Mouse (Mus musculus) heart, postnatal 10 days (tissue): ENCODE results near the gene Boc. TPM values are rescaled to one million over a fixed set of nuclear protein-coding genes. Genes with fewer than 3 reads are reported as not detected.

Experiments used
- DNase-seq, 2 experiments: peaks; one replicate each; pipeline ENCODE4 v3.0.0; 2021
- intact Hi-C: fragments of 180-260 bp; cut with DNase I; formaldehyde crosslinking; loops from one replicate; pipeline ENCODE4 v1.15.1; 2025
- total RNA-seq, 2 experiments: library from RNA; stranded (reverse); gene quantifications; 2 replicates each; pipeline ENCODE4 v1.2.3; 2021

Boc gene
- total RNA-seq, 2 experiments from 2014 or later = 9.0 to 9.4 TPM

DNA sequence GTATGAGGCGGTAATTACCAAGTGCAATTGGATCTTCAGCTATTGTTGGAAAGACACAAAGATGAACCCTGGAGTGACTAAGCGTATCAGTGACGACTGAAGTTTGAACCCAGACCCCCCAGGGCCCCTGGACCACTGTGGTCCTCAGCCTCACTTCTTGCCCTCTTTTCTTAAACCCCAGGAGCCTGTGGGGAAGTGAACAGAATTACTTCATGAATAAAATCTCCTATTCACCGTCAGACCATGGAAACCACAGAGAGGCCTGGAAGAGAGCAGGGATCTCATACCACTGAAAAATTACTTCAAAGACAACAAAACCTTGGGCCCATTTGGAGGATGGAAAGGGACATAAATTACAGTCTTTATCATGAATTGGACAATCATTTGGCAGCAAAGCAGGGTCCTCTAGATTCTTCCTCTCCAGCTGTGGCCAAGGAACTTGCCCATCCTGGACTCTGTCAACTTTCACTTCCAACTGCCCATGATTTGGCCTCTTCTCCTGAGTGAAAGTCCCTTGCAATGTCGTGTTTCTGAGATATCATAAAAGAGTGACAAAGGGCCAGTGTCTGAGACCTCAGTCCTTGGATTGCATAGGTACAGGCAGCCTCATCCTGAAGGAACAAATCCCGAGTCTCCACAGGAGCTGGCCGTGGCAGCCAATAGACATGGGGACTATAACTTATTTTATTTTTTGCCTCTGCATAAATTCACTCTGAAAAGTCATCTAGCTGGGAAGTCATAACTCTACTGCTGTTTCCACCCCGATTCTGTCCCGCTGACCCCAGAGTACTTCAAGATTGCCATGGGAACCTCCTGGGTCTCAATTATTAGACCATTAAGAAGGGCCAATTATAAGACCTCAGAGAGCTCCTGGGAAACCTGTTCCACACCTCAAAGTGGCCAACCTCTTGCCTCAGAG, 2.6 kb downstream of the Boc start:
- DNase-seq = no peak
- intact Hi-C loops = loop anchor here (5.0 kb wide), 3 partner anchors 61 to 76 kb away; no protein-coding TSS in a partner anchor

DNA sequence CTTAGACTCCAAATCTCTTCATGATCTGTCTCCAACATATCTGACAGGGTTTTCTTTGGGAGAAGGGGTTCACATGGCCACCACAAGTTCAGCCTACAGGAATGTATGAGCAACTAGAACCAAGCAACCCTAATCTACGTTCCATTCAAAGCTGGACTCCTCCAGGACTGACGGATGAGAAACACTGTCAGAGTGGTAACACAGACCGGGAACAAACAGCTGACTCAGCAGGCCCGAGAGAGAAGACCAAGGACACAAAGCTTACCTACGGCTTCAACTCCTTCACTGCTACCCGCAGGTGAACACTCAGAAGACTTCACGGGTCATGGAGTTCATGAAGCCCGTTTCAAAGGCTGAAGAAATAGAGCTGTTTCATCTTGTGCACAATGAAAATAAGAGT, 4.8 kb downstream of the Boc start:
- intact Hi-C loops = no loop called here
- DNase-seq = no peak

DNA sequence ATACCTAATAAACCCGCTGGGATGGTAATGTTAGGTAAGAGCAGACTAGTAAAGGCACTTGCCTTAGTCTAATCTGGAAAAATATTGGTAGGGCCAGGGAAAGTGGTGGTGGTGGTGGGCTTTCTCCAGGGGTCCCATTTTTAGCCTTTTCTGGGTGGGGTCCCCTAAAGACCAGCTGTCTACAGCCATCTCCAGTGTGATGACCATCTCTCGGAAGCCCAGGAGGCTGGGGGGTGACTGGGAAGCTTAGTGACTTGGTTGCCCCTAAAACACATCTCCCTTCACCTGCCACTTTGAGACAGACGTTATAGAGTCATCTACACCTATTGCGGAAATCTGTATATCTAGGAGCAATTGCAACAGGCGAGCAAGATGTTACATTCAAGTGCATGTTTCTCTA, 6.0 kb downstream of the Boc start:
- intact Hi-C loops = no loop called here

DNA sequence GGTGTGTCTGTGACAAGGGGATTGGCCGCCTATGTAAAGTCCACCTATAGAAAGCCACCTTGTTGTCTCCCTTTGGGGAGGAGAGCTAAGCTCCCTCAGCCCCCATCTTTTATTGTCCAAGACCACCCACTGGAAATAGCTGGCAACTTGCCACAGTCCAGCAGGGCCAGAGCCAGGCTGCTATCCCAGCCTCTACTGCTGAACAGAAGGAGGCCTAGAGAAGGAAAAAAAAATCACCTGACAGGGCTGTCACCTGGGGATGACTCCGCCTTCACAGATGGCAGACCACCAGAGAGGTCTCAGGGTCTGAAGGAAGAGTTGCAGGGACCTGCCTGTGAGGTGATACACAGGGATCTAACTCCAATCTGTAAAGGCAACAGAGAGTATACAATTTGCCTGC, 6.7 kb downstream of the Boc start:
- intact Hi-C loops = no loop called here
- no peak for DNase-seq

More for the DNA sequence above, 6.0 kb downstream of the Boc start:
- no peak for DNase-seq

DNA sequence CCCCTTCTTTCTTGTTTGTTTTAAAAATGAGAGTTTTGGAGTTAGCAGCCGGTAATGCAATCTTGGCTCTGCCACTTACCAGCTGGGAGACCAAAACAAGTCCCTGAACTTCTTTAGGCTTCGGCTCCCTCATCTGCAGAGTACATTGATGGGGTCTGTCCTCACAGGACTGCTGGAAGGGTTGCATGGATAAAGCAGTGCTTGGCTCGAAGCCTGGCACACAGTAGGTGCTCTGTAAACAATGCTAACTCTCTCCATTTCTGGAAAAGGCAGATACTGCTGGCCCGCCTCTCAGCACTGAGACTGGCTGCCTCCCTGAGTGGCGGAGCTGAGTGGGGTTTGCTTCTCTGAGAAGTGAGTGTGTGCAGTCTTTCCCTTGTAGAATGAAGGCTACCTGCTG, 7.2 kb downstream of the Boc start:
- DNase-seq = no peak
- intact Hi-C loops = no loop called here

DNA sequence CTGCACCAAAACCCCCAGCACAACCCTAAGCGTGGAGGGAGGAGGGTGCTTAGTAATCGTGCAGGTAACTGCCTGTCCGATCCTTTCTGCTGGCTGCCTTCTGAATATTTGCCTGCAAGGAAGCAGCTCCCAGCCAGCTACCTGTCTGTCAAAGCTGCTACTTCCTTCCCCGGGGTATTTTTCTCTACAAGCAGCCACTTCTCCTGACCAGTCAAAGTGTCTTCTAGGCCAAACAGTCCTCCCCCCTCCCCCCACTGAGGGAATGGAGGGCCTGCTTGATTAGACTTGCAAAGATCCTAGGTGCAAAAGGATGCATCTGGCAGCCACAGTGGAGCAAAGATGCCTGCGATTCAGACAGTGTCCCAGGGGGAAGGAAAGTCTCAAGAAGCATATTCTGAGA, 7.9 kb downstream of the Boc start:
- no peak for DNase-seq
- intact Hi-C loops = no loop called here

DNA sequence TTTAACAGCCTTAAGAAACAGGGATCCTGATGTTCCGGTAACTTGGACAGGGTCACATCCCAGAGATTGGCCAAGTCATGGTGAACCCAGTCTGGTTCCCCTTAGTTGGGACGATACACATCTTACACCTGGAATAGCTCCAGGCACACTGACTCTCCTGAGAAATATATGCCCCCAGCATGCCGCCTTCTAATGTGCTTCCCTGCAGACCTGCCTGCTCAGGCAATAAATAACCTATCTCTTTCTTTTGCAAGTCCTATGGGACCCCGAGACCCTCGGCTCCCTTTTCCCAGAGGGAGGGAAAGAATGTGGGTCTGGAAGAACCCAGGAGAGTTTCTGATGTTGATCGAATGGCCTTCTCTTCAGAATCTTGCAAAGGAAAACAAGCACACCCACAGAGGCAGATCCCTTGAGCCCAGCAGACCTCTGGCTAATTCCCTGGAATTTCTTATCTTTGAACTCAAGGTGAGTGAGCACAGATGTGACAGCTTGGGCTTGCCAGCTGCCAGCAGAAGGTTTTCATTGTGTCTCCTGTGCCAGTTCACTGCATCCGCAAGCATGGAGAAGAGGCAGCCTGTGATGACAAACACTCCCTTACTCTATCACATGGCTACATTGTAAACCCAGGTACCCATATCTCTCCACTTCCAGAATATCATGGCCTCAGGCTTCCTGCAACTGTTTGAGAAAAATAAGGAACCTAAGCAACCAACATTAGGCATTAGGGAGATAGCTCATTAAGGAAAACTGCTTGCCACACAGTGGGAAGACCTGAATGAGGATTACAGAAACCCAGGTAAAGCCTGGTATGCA, 8.6 kb downstream of the Boc start:
- intact Hi-C loops = loop anchor here (5.0 kb wide), 1 partner anchor 58 kb away; no protein-coding TSS in a partner anchor
- no peak for DNase-seq

DNA sequence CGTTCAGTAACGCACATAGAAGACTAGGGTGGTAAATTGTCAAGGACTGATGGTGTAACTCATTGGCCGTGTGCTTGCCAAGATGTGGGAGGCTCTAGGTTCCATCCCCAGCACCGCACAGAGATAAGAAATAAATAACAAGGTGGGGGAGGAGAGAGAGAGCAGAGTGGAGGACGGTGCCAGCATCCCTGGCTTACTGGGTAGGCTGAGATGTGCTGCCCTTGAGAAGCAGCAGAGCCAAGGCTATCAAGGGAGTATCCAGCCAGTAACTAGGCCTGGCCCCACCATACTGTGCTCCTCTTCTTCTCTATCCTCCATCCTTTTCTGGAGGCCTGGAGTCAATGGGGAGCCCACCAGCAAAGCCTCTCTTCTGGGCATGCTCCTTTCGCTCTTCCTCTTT, 9.3 kb downstream of the Boc start:
- no peak for DNase-seq
- intact Hi-C loops = loop anchor here (5.0 kb wide), 1 partner anchor 57 kb away; no protein-coding TSS in a partner anchor

DNA sequence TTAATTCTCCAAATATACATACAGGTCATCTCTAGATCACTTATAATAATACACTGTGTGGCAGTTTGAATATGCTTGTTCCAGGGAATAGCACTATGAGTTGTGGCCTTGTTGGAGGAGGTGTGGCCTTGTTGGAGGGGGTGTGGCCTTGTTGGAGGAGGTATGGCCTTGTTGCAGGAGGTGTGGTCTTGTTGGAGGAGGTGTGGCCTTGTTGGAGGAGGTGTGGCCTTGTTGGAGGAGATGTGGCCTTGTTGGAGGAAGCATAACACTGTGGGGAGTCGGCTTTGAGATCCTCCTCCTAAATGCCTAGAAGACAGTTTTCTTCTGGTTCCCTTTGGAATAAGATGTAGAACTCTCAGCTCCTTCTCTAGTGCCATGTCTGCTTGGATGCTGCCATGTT, 10.7 kb downstream of the Boc start:
- intact Hi-C loops = loop anchor here (5.0 kb wide), 1 partner anchor 56 kb away; no protein-coding TSS in a partner anchor
- no peak for DNase-seq

DNA sequence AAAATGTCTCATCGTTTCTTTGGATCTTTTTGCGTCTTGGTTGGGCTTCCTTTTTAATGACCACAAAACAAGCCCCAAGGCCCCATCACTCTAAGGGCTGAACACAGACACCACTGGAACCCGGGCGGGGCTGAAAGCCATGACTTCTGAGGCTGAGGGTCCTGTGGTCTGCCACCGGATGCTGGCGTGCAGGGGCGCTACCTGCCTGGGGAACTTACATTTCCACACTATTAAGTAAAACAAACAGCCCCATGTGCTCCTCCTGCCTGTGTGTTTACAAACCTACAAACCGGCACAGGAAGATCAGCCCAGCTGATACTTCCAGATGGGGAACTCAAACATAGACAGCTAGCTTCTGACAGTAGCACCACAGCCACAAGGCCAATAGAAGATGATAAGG, 11.9 kb downstream of the Boc start:
- DNase-seq = no peak
- intact Hi-C loops = loop anchor here (5.0 kb wide), 1 partner anchor 55 kb away; no protein-coding TSS in a partner anchor

DNA sequence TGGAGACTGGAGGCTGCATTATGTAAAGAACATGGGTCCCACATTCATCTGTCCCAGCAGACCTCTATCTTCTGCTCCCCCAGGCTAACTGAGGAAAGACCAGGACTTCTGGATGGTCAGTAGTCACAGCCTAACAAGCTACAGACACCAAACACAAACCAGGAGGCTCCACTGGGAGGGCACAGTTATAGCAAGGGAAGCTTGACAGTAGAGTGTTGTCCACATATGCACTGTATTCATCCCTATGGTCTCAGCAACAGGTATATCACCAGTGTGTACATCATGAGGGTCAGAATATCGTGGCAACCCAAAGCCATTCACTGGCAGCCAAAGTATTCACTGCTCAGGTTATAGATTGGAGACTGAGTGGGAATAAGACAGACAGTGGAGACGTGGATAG, 12.8 kb downstream of the Boc start:
- intact Hi-C loops = loop anchor here (5.0 kb wide), 1 partner anchor 54 kb away; no protein-coding TSS in a partner anchor
- DNase-seq = no peak

DNA sequence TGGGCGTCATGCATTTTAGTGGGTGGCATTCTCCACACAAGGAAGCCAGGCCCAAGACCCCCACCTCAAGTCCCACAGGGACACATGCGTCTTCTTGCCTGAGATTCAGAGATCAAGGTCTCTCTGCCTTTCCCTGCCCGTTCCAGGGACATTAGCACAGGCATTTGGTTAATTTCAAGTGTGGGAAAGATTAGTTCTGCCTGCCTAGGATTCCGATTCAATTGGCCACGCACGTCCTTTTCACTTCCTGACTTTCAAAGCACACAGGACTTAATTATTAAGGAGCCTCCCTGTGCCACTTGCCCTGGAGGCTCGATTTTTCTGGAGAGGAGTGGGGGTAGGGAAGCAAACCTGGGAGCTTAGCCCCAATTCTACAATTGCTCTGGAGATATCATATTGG, 13.5 kb downstream of the Boc start:
- intact Hi-C loops = loop anchor here (5.0 kb wide), 1 partner anchor 53 kb away; no protein-coding TSS in a partner anchor
- DNase-seq = no peak

DNA sequence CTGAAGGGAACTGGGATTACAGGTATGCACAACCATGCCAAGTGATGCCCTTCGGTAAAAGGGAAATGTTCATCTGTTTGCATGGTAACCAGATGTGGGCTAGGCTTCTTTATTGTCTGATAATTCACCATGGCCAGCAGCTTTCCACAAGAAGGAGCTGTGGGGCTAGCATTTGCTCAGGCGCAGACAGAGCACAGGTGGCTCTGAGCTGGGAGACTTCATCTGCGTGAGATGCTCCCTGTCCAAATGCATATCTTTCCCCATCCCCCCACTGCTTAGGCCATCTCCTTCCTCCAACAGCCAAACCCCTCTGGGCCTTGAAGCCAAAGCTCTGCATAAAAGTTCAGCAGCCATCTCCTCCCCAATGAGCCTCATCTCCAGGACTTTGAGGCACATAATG, 15.6 kb downstream of the Boc start:
- DNase-seq = no peak
- intact Hi-C loops = no loop called here

DNA sequence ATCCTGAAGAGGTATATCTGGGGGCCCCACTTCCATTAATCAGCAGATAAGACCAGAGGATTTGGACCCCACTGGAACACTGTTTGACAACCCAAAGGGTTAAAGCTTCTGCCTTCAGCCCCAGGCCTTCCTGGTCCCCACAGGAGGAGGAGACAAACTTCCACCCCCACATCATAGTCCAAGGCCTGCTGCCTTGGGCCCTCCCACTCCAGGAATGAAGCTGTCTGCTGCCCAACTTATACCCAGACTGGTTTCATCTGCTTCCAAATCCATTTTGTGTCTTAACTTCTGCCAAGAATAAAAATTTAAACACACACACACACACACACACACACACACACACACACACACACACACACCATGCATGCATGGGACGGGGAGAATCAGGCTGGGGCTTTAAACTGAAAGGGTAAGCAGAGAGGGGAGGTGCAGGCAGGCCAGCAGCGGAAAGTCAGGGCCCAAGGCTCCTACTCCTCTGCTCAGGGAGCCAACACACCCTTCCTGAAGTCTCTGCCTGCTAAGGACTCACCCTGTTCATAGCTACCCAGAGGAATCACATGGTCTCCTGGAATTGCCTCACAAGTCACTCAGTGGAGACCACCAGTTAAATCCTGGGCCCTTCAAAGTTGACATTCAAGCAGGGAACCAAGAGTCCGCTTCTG, 16.5 kb downstream of the Boc start:
- intact Hi-C loops = no loop called here
- DNase-seq = peak in 1 of 2 experiments; percentile 38

DNA sequence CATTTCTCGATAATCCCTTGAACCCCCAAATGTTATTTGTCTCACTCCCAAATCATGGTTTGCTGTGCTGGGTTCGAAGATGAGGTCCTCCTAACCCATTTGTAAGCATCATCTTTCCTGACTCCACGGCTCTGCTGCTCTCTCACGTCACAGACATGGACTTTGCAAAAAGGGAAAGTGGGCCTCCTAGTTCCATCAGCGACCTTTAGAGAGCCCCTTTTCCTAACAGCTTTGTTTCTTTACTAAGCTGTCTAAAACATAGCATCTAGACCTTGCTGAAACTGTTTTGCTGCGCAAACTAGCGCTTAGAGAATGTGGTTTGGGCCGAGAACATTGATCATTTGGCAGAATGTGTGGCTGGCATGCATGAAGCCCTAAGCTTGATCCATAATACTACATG, 19.1 kb downstream of the Boc start:
- intact Hi-C loops = no loop called here
- DNase-seq = no peak

DNA sequence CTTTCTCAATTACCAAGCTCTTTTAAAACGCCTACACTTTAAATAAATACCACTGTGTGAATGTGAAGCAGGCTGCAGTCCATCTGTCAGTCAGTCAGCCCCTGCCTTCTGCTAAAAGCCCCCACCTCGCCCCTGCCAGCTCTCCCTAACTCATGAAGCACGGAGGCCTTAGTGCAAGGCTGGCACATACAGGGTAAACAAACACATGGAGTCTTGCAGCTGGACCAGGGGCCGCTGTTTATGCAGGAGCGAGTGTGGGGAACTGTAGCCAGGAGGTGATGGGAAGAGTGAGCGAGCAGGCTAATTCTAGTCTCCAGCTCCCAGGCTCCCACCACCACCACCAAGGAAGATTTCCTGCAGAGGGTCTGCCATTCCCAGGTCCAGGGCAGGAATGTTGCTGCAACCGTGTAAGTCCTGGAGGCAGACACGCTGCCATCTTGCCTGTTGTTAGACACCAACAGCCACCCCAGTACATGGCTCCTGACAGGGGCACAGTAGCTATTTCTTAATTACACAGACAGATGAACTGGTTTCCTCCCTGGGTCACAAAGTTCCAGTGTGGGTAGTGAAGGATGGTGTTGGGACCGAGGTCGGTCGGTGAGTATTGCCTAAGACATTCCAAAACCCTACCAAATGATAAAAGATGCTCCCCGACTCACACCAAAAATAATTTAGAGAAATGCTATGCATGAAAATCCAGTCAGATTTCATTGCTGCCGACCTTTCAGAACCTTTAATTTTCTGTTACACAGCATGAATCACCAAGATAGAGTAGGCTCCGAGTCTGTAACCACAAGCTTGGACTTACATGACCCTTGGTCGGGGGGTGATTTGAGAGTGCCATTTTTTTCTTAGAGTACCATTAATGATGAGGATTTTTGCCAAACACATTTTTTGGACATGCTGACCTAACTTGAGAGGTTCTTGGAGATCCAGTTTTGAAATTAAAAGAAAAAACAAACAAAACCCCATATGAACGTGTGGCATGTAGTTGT, 20.0 kb downstream of the Boc start:
- no peak for DNase-seq
- intact Hi-C loops = no loop called here

DNA sequence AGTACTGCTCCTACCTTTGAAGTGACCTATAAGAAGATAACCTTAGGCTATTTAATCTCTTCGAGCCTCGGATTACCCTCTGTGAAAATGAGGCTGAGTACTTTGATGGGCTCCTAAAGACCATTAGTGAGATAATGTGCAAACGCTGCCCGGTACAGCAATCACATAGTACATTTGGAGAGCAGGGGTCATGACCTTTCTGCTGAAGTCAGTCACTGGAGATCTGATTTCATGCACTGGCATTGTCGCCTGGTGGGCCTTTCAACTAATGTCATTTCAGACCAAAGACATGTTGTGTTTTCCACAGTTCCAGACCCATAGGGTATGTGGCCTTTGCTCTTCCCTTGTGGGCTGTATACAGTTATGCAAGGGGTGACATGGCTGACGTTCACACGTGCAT, 24.6 kb downstream of the Boc start:
- no peak for DNase-seq
- intact Hi-C loops = no loop called here

DNA sequence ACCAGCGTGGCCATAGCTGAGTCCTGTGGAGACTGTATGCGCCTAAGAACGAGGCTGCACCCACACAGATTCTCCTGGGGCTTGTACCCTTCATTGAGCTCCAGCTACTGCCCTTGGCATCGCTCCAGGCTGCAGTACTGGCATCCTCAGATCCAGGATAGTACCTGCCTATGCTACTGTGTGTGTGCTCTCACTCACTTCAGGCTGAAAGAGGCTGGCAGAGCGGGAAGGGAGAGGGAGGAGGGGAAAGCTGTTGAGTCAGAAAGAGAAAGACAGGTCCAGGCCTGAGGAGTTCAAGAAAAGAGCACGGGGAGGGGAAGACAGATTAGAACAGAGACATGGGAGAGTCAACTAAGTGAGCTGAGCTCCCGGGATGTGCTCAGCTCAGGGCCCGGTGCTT, 25.2 kb downstream of the Boc start:
- intact Hi-C loops = no loop called here
- DNase-seq = no peak

DNA sequence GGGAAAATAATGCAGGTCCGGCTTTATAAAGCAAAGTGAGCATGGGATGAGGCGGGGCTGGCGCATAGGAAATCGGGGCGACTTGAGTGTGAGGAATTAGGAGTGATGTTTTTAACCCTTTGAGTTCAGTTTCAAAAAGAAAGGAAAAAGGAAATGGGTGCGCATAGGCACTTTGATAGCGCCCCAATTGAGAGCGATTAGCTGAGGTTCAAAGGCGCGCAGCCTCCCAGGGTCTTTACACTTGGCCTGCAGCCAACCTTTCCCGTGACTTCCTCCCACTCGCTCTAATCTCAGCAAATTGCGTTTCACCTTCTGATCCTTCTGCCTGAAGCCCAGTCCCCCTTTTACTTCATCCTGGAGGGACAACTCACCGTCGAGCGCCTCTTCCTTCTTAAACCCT, 25.8 kb downstream of the Boc start:
- intact Hi-C loops = no loop called here
- DNase-seq = no peak
